Mouse (Mus musculus): ENCODE results near the gene Tas1r1.
A peak's percentile ranks its signal among the peaks of the same experiment; 100 is the strongest.
"Not testable (repeated sequence)": the region's sequence is repeated elsewhere in the genome, so short reads cannot be mapped to it uniquely, and the experiment has no call there.

Tas1r1 gene

GRCm38 (mm10) chr4:152044609-152045008 is 6.2 kb upstream of the Tas1r1 start:
- no peak for DNase-seq (ENCODE audit: low spot score in 2 of 2)

DNA sequence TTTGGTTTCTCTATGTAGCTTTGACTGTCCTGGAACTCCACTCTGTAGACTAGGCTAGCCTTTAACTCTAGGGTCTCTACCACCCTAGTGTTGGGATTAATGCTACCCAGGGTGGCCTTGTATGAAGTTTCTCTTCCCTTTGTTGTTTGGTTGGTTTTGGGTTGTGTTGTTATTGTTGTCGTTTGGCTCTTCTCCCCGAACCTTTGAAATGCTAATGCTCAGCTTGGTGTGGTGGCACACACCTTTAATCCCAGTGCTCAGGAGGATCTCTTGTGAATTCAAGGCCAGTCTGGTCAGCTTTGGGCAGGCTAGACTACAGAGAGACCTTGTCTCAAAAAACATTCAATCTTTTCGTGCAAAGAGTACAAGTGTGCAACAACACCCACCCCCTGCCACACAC is 4.8 kb upstream of the Tas1r1 start:
- no peak for DNase-seq (ENCODE audit: low spot score in 2 of 2)

GRCm38 (mm10) chr4:152041924-152042641 is 3.7 kb upstream of the Tas1r1 start:
- no peak for DNase-seq (ENCODE audit: low spot score in 2 of 2)

GRCm38 (mm10) chr4:152039831-152040310 is 1.5 kb upstream of the Tas1r1 start:
- DNase-seq (ENCODE audit: low spot score in 2 of 2): no peak

DNA sequence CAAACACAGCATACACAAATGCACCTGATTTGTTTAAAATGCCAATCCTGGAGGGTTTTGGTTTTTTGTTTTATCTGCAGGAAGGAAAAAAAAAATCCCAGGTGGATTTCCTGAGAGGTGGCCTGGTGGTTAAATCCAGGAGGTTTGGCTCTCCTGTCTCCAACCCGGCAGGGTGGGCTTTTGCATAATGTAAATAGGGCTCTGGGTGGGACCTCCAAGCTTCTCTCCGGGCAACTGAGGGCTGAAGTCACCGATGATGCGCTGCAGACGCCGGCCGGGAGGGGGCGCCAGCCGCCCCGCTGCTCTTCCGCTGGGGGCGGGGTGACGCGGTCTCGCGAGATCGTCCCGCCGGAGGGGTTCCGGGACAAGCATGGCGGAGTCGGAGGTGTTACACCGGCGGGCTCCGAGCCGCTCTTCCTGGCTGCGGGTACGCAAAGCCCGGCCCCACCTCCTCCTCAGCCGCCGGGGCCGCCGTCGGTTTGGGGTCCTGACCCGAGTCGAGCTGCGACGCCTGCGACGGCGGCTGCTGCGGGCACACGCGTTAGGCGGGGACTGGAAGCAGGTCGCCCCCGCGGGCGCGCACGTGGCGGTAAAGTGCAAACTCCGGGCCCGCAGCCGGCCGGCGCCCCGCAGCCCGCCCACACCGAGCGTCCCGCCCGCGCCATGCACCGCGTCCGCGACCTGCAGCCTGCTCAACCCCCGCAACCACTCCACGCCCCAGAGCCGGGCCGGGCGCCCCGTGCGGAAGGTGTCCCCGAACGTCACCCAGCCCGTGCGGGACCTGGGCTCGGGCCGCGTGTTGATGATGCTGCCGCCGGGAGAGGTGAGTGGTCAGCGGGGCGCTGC is 840 bp upstream of the Tas1r1 start, which contains the start of gene Nol9:
Gene Nol9, plus strand, starts transcription at position 337 of the 846 bp plus-strand sequence.
- DNase-seq (ENCODE audit: low spot score in 2 of 2): peak; percentile 95 to 97

DNA sequence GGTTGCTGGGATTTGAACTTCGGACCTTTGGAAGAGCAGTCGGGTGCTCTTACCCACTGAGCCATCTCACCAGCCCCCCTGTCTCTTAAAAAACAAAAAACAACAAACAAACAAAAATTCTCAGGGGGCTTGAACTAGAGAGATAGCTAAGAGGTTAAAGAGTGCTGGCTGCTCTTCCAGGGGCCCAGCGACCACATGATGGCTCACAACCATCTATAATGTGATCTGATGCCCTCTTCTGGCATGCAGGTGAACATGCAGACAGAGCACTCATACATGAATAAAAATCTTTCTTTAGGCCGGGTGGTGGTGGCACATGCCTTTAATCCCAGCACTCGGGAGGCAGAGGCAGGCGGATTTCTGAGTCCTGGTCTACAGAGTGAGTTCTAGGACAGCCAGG is 1.9 kb downstream of the Tas1r1 start:
- DNase-seq (ENCODE audit: low spot score in 2 of 2): not testable (repeated sequence)

DNA sequence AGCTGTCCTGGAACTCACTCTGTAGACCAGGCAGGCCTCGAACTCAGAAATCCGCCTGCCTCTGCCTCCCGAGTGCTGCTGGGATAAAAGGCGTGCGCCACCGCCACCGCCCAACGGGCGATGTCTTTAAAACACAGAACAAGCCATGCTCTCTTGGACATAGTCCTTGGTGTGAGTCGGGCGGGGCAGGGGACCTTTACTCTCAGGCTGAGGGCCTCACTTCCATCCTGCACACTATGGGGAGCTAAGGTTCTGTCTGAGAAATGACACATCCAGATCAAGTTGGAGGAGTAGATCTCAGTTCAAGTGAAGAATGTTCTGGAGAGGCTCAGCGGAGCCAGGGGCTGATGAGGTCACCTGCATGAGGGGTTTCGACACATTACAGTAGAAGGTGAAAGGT is 5.4 kb downstream of the Tas1r1 start:
- DNase-seq (ENCODE audit: low spot score in 2 of 2): no peak

DNA sequence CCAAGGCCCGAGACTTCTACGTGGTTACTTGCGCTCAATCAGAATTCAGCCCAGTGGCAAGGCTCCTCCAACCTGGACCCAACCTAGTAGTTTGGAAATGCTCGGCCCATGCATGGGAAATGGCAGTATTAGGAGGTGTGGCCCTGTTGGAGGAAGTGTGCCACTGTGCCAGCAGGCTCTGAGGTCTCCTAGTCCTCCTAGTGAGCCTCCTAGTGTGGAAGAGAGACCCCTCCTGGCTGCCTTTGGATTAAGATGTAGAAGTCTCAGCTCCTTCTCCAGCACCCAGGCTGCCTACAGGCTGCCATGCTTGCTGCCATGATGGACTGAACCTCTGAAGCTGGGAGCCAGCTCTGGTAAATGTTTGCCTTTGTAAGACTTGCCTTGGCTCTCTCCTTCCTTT is 8.4 kb downstream of the Tas1r1 start:
- DNase-seq (ENCODE audit: low spot score in 2 of 2): no peak

- no peak for DNase-seq (ENCODE audit: low spot score in 2 of 2)
Observed at GRCm38 (mm10) chr4:152029087-152029486, 9.3 kb downstream of the Tas1r1 start.

GRCm38 (mm10) chr4:152028456-152028855 is 9.9 kb downstream of the Tas1r1 start:
- DNase-seq (ENCODE audit: low spot score in 2 of 2): no peak

DNA sequence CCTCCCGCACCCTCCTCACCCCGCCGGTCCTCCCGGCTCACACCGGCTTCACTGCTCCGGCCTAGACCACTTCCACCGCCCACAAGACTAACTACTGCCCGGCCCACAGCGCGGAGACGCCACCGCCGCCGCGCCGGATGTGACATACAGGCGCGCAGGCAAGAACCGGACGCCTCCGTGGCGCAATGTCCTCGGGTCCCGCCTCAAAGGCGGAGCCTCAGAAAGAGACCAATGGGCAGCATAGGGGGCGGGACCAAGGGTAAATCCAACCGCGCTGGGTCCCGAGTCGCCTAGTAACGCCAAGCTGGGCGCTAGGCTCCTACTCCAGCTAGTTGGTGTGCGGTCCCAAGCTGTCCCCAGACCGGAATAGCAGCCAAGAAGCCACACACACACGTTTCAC is 10.8 kb downstream of the Tas1r1 start, which contains the start of gene Zbtb48:
Gene Zbtb48, minus strand, starts transcription at position 148 of the 400 bp plus-strand sequence.
- peak; percentile 83 to 93 for DNase-seq (ENCODE audit: low spot score in 2 of 2)

- DNase-seq (ENCODE audit: low spot score in 2 of 2): no peak
Observed at GRCm38 (mm10) chr4:152026751-152027508, 11.4 kb downstream of the Tas1r1 start.

DNA sequence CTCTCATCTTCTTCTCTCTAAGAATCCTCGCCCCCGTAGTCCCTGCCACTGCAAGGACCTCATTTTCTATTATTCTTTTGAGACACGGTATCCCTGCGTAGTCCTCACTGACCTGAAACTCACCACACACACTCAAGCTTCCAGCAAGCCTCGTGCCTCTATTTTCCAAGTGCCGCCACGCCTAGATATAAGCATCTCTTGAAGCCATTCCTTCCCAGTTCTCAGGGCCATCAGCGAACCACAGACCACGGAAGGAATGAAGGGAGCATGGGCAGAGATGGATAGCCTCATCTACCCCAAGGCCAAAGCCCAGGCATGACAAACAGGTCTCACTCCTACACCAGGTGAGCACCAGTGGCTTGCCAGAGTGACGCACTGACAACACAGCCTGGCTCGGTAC is 13.8 kb downstream of the Tas1r1 start:
- DNase-seq (ENCODE audit: low spot score in 2 of 2): no peak

DNA sequence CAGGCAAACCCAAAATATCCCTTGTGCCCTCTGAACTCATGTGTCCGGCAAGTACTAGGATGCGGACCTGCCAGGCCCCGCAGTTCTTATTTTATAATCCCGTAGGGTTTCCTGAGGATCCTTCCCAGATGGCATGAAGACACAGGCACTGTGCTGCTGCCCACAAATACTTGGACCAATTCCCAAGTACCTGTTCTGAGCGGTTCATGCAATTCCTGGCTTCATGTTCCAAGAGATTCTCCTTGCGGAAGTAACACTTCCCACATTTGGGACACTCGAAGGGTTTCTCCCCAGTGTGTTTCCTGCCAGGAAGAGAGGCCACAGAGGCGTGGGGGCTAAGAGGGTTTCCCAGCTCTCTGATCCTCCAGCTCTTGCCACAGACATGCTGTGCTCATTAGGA is 15.9 kb downstream of the Tas1r1 start:
- DNase-seq (ENCODE audit: low spot score in 2 of 2): no peak

DNA sequence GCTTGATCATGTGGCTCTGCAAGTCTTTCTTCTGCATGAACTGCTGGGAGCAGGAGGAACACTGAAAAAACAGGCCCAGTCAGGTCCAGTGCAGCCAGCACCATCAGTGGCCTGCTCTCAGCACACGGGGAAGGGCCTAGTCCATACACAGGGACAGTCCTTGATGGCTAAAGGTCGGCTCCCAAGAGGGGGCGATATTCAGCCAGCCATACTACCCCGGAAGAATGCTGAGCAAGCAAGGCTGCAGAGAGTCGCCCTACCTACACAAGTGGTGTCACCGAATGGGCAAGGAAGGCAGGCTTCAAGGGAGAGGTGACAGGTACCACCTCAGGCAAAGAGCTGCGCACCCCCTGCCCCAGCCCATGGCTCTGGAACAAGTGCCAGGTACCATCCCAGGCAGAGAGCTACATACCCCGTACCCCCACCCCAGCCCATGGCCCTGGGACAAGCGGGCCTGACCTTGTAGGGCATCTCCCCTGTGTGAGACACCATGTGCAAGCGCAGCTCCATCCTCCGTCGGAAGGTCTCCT is 16.7 kb downstream of the Tas1r1 start:
- no peak for DNase-seq (ENCODE audit: low spot score in 2 of 2)

GRCm38 (mm10) chr4:152020024-152020423 is 18.3 kb downstream of the Tas1r1 start:
- DNase-seq (ENCODE audit: low spot score in 2 of 2): no peak

DNA sequence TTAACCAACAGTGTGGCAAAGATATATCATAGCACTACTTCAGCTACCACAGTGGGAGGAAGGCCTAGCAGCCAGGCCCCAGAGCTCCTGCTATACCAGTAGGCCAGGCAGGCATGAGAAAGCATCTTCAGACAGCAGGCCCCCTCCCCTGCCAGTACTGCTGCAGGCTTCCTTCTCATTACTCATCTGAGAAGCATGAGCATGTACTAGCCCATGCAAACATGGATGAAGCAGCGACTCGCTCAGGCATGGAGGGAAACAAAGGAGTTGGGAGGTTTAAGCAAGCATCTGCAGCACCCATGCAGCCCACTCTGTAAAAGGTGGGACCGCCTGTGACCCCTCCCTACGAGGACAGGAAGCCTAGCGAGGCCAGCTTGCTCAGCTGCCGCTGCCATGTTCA is 19.3 kb downstream of the Tas1r1 start:
- no peak for DNase-seq (ENCODE audit: low spot score in 2 of 2)

- no peak for DNase-seq (ENCODE audit: low spot score in 2 of 2)
Observed at GRCm38 (mm10) chr4:152013036-152013813, 25.1 kb downstream of the Tas1r1 start.

DNA sequence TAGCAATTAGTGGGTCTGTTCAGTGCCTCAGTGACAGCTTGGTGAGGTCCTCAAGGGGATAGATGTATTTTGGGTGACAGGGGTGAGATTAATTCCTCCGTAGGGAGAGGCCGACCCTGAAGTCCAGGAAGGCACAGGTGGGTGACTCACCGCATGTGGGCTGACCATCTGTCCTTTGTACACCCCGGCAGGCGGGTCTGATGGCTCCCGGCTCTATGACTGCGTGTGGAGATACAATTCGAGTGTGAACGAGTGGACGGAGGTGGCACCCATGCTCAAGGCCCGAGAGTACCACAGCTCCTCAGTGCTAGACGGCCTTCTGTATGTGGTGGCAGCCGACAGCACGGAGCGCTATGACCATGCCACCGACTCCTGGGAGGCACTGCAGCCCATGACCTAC is 26.3 kb downstream of the Tas1r1 start:
- no peak for DNase-seq (ENCODE audit: low spot score in 2 of 2)

GRCm38 (mm10) chr4:152011171-152011760 is 27.1 kb downstream of the Tas1r1 start:
- no peak for DNase-seq (ENCODE audit: low spot score in 2 of 2)

All from cerebellum, postnatal 4 days (tissue).